Mouse (Mus musculus) skeletal muscle tissue, adult 2 months (tissue): ENCODE measurements around the gene Zscan4b.
"Not testable (repeated sequence)": the region's sequence is repeated elsewhere in the genome, so short reads cannot be mapped to it uniquely, and the experiment has no call there.

Experiments
- DNase-seq: peaks from one replicate; pipeline ENCODE4 v3.0.0-alpha.2; 2012; ENCODE audit warnings: low read depth, low spot score

The Zscan4b gene

DNA sequence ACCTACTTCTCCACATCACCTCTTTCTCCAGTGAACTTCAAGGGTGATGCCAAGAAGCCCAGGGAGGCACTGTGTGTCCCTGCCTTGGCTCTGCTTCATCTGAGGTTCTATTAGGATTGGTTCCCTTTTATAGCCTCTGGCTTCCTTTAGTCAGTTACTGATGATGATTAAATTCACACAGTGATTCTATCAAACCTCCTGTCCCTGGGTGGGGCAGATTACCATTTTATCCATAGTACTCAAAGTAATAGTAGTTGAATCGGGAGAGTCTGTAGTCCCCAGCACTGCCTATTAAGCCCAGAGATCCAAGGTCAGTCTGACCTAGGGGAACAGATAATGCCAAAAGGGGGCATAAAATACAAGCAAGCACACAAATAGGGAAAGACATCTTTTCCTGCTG, at the start of gene Zscan4b:
Gene Zscan4b (minus strand): TSS at position 101 of the 400 bp plus-strand sequence.
- DNase-seq: not testable (repeated sequence)
